10 mouse cellular contexts compared by ENCODE assay signal in genomic region chr13:34097086-34097485, GRCm38 (mm10). TPM values are rescaled to one million over a fixed set of nuclear protein-coding genes. Genes with fewer than 3 reads are reported as not detected.
DNase-seq lines count a peak whose midpoint lies in the region; ATAC-seq and TF ChIP-seq lines count a peak whose summit lies in the region.
"Had no signal": no experiment of that assay in that cellular context is flagged by ENCODE, and none has a peak within 500 bp of the region (broad histone marks: within the 10 kb centered on the region; RNA-seq: fewer than 3 reads in every experiment).

No protein-coding gene starts in this region.

- peaks cover 7% of the 10 kb centered on the region; the same call in 1 of the 2 replicates for H3K4me1 ChIP-seq in lung, postnatal 0 days (ENCODE audit: insufficient read depth, low read depth, low read length)
- peaks cover 18% of the 10 kb centered on the region for H3K4me1 ChIP-seq in forebrain, embryonic 14.5 days (ENCODE audit: control insufficient read depth, insufficient read depth, low read length)
- peaks cover 18% of the 10 kb centered on the region for H3K4me1 ChIP-seq in hindbrain, embryonic 16.5 days (ENCODE audit: control insufficient read depth, insufficient read depth, low read depth, low read length)
- H3K4me1 ChIP-seq in olfactory bulb, adult 2 months (ENCODE audit: control insufficient read depth, insufficient read depth, low read length) = peaks cover 9% of the 10 kb centered on the region
- H3K4me1 ChIP-seq: stomach, embryonic 15.5 days had no signal

- H3K9ac ChIP-seq in lung, postnatal 0 days (replicated peaks; ENCODE audit: low read depth) = no peak overlapping the region
- H3K9ac ChIP-seq in forebrain, embryonic 14.5 days (ENCODE audit: low read length) = no peak overlapping the region
- H3K9ac ChIP-seq in hindbrain, embryonic 16.5 days (ENCODE audit: low read depth, low read length) = no peak overlapping the region
- H3K9ac ChIP-seq: stomach, embryonic 15.5 days had no signal

- TF ChIP-seq EP300 in lung, postnatal 0 days (IDR thresholded peaks at IDR 0.05) = no peak

- peak; percentile 68 for ATAC-seq in lung, postnatal 0 days
- ATAC-seq in forebrain, embryonic 14.5 days = no peak
- ATAC-seq in hindbrain, embryonic 16.5 days = no peak

- TF ChIP-seq CTCF in lung, postnatal 0 days (IDR thresholded peaks at IDR 0.05) = no peak
- no peak for TF ChIP-seq CTCF in olfactory bulb, adult 2 months (IDR thresholded peaks at IDR 0.05; ENCODE audit: insufficient read depth, low read depth, low read length)

- no peak for TF ChIP-seq POLR2A in olfactory bulb, adult 2 months (IDR thresholded peaks at IDR 0.05; ENCODE audit: insufficient read depth, low read depth, low read length)

- DNase-seq in lung, postnatal 0 days (ENCODE audit: low spot score) = peak; percentile 49
- DNase-seq in lung, postnatal 25 days (ENCODE audit: low spot score) = no peak
- DNase-seq in forebrain, embryonic 14.5 days (ENCODE audit: low spot score) = peak; percentile 39
- DNase-seq in spleen, adult 12 weeks (ENCODE audit: low spot score) = no peak
- DNase-seq in thymus, adult 18-20 months = no peak
- DNase-seq: cerebellum, postnatal 25 days had no signal

- 62% methylated on average over 3 of the region's 3 CpGs for WGBS in lung, postnatal 0 days
- WGBS in forebrain, embryonic 14.5 days = 49% methylated on average over 3 of the region's 3 CpGs
- WGBS in hindbrain, embryonic 16.5 days = 38% methylated on average over 3 of the region's 3 CpGs
- WGBS in olfactory bulb, adult 2 months = 26% methylated on average over 3 of the region's 3 CpGs

- peak overlapping the region; percentile 79 for H3K27ac ChIP-seq in lung, postnatal 0 days (ENCODE audit: low read length)
- peak overlapping the region; percentile 83 for H3K27ac ChIP-seq in forebrain, embryonic 14.5 days (ENCODE audit: low read depth, low read length)
- H3K27ac ChIP-seq in hindbrain, embryonic 16.5 days (ENCODE audit: low read depth, low read length) = peak overlapping the region; percentile 83
- peak overlapping the region; percentile 91 for H3K27ac ChIP-seq in olfactory bulb, adult 2 months (ENCODE audit: insufficient read depth, low read depth, low read length)
- H3K27ac ChIP-seq: stomach, embryonic 15.5 days had no signal

- H3K9me3 ChIP-seq in lung, postnatal 0 days (ENCODE audit: low read length) = no peaks in the 10 kb centered on the region
- no peaks in the 10 kb centered on the region for H3K9me3 ChIP-seq in forebrain, embryonic 14.5 days (replicated peaks; ENCODE audit: control insufficient read depth, low read length)
- no peaks in the 10 kb centered on the region for H3K9me3 ChIP-seq in hindbrain, embryonic 16.5 days (ENCODE audit: control insufficient read depth, low read length)
- H3K9me3 ChIP-seq: stomach, embryonic 15.5 days had no signal

- no peaks in the 10 kb centered on the region for H3K36me3 ChIP-seq in lung, postnatal 0 days (ENCODE audit: insufficient read depth, low read length)
- no peaks in the 10 kb centered on the region for H3K36me3 ChIP-seq in forebrain, embryonic 14.5 days (ENCODE audit: control insufficient read depth, insufficient read depth, low read length)
- H3K36me3 ChIP-seq in hindbrain, embryonic 16.5 days (ENCODE audit: control insufficient read depth, insufficient read depth, low read length) = no peaks in the 10 kb centered on the region
- H3K36me3 ChIP-seq: stomach, embryonic 15.5 days had no signal

- no peak overlapping the region for H3K4me2 ChIP-seq in lung, postnatal 0 days (replicated peaks; ENCODE audit: low read depth, low read length)
- H3K4me2 ChIP-seq in forebrain, embryonic 14.5 days (ENCODE audit: low read length) = no peak overlapping the region
- no peak overlapping the region for H3K4me2 ChIP-seq in hindbrain, embryonic 16.5 days (ENCODE audit: low read length)
- H3K4me2 ChIP-seq: stomach, embryonic 15.5 days had no signal

- H3K4me3 ChIP-seq in lung, postnatal 0 days (ENCODE audit: low read depth, low read length) = no peak overlapping the region
- no peak overlapping the region for H3K4me3 ChIP-seq in forebrain, embryonic 14.5 days (ENCODE audit: low read depth, low read length)
- no peak overlapping the region for H3K4me3 ChIP-seq in hindbrain, embryonic 16.5 days (ENCODE audit: low read length)
- no peak overlapping the region for H3K4me3 ChIP-seq in olfactory bulb, adult 2 months (ENCODE audit: insufficient read depth, low read depth, low read length)
- H3K4me3 ChIP-seq: erythroblast, embryonic 14.5 days; stomach, embryonic 15.5 days had no signal

- no peaks in the 10 kb centered on the region for H3K27me3 ChIP-seq in lung, postnatal 0 days (replicated peaks; ENCODE audit: insufficient read depth, low read length)
- no peaks in the 10 kb centered on the region for H3K27me3 ChIP-seq in forebrain, embryonic 14.5 days (replicated peaks; ENCODE audit: control insufficient read depth, insufficient read depth, low read length)
- H3K27me3 ChIP-seq in hindbrain, embryonic 16.5 days (replicated peaks; ENCODE audit: control insufficient read depth, insufficient read depth, low read length) = no peaks in the 10 kb centered on the region
- H3K27me3 ChIP-seq: stomach, embryonic 15.5 days had no signal

RNA-seq across cellular contexts. Expression of gene Tubb2a, which starts 19.3 kb away (rescaled TPM):
- polyA plus RNA-seq in lung, postnatal 0 days (2015; fragmentation: Nextera tagmentation; extraction: Ambion mirVana) = 152 and 167 TPM in 2 replicates
- polyA plus RNA-seq in forebrain, embryonic 14.5 days (2014; fragmentation: Nextera tagmentation; extraction: Ambion mirVana) = 1,376 and 1,776 TPM in 2 replicates
- polyA plus RNA-seq in hindbrain, embryonic 16.5 days (2015; fragmentation: Nextera tagmentation; extraction: Ambion mirVana) = 3,415 and 3,905 TPM in 2 replicates
- not detected in 2 replicates for polyA plus RNA-seq in olfactory bulb, adult 2 months (2012; ENCODE audit: insufficient read depth, insufficient read length, low replicate concordance, missing spikeins)

RNA-seq across cellular contexts. Expression of gene Tubb2b, which starts 33.2 kb away (rescaled TPM):
- polyA plus RNA-seq in lung, postnatal 0 days (2015; fragmentation: Nextera tagmentation; extraction: Ambion mirVana) = 6.0 and 7.5 TPM in 2 replicates
- polyA plus RNA-seq in forebrain, embryonic 14.5 days (2014; fragmentation: Nextera tagmentation; extraction: Ambion mirVana) = 670 and 797 TPM in 2 replicates
- polyA plus RNA-seq in hindbrain, embryonic 16.5 days (2015; fragmentation: Nextera tagmentation; extraction: Ambion mirVana) = 1,169 and 1,199 TPM in 2 replicates
- polyA plus RNA-seq in olfactory bulb, adult 2 months (2012; ENCODE audit: insufficient read depth, insufficient read length, low replicate concordance, missing spikeins) = not detected in 2 replicates

RNA-seq across cellular contexts. Expression of gene Bphl, which starts 59.7 kb away (rescaled TPM):
- polyA plus RNA-seq in lung, postnatal 0 days (2015; fragmentation: Nextera tagmentation; extraction: Ambion mirVana) = 55.3 and 70.4 TPM in 2 replicates
- polyA plus RNA-seq in forebrain, embryonic 14.5 days (2014; fragmentation: Nextera tagmentation; extraction: Ambion mirVana) = 35.1 and 36.2 TPM in 2 replicates
- polyA plus RNA-seq in hindbrain, embryonic 16.5 days (2015; fragmentation: Nextera tagmentation; extraction: Ambion mirVana) = 42.9 and 45.9 TPM in 2 replicates
- not detected in 2 replicates for polyA plus RNA-seq in olfactory bulb, adult 2 months (2012; ENCODE audit: insufficient read depth, insufficient read length, low replicate concordance, missing spikeins)

Comparison
In these comparisons a context has a peak if more than half of its experiments do, and no peak if none do; other contexts are left out.
1. DNase-seq: peak in lung, postnatal 0 days (single experiment) and forebrain, embryonic 14.5 days (single experiment); none in lung, postnatal 25 days (single experiment), spleen, adult 12 weeks (single experiment) and thymus, adult 18-20 months (0 of 2).
2. Peak in every context shown above with its lines, with median percentiles within 50 percentile points of each other: H3K27ac ChIP-seq.